Mouse (Mus musculus): ENCODE measurements around the gene Gm5475.
A peak's percentile ranks its signal among the peaks of the same experiment; 100 is the strongest.
"Not testable (repeated sequence)": the region's sequence is repeated elsewhere in the genome, so short reads cannot be mapped to it uniquely, and the experiment has no call there.

Gm5475 gene

DNA sequence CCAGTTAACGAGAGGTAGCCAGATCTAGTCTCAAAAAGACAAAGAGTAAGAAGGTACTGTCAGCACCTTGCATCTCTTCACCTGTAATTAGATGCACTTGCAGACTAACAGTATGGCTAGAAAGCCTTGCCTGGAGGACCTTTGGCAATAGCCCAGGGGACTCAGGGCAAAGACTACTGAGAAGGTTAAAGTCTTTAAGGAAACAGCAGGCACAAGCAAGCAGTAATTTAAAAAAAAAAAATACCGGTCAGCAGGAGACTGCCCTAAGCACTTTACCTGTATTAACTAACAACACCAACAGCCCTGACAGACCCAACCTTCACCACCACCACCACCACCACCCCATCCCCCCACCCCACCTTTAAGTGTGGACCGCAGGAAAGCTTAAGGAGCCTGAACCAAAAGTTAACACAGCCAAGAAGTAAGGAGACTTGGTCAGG lies at the start of gene Gm5475:
Gm5475 (plus strand) TSS at position 390 of the 440 bp plus-strand sequence.
- not testable (repeated sequence) for DNase-seq

DNA sequence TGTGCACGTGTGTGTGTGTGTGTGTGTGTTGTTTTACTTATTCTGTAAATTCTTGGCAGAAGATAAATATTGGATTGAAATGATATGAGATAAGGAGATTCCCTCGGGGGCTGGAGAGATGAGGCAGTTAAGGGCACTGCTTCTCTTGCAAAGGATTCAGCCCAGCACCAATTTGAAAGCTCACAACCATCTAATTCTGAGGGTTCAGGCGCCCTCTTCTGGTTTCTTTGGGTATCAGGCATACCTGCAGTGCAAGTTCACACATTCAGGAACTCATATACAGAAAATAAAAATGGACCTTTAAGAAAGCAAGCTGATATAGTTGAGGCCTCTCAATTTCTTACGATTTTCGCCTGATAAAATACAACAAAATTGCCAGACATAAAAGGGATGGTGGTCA lies 46.9 kb upstream of the Gm5475 start:
- DNase-seq, result peak; percentile 56

DNA sequence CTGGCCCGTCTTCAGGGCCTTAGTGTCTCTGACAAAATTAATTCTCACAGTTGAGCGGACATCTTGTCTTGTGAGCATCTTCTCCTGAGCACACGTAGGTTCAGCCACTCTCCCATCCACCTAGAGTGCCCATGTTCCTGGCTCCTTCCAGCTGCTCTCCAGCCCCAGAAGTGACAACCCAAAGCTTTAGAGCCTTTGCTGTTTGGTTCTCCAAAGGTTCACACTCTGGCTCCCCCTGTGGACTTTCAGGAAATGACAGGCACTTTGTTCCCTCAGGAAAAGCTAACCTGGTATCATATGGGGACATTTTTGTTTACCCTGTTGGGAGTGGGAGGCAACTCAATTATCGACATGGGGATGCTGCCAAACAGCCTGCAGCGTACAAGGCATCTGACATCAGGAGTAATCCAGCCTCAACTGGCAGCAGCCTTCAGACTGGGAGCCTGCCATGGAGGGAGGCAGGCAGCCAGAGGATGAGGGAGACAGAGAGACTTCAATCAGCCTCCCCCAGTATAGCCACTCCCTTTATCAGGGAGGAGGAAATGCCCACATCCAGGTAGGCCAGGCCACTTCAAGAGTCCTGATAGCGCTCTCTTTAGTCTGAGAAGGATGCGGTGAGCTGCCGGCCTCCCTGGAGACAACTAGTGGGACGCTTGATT lies 44.0 kb upstream of the Gm5475 start:
- DNase-seq, result not testable (repeated sequence)

DNA sequence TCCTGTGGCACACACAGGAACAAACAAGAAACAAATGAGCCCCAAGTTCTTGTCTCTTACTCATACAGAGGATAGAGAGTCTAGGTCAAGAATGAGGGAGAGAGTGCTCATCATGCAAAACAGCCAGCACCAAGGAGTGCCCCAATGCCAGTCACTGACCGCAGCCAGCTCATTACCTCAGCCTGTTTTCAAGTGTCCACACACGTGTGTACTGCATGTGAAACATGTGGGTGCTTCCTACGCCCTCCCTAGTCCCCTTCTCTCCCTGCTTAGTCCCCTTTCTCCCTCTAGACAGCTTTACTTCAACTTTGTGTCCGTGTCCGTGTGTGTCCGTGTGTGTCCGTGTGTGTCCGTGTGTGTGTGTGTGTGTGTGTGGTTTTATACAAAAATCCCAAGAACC lies 42.3 kb upstream of the Gm5475 start:
- DNase-seq, result no peak

DNA sequence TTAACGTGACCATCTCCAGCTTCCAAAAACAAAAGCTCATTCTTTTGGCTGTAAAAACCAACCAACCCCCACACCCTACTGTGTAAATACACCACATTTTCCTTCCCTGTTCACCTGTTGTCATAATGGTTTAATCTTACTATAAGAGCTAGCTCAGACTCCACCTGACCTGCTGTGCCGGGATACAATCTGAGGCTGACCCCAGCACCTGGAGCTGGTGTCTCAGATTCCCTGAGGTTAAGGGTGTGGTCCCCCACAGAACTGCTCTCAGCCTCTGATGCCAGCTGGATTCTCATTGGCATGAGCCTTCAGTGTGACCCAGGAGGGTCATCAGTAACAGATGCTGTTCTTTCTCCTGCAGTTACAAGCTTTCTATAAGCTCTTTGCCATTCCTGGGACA lies 41.8 kb upstream of the Gm5475 start:
- DNase-seq, result no peak

DNA sequence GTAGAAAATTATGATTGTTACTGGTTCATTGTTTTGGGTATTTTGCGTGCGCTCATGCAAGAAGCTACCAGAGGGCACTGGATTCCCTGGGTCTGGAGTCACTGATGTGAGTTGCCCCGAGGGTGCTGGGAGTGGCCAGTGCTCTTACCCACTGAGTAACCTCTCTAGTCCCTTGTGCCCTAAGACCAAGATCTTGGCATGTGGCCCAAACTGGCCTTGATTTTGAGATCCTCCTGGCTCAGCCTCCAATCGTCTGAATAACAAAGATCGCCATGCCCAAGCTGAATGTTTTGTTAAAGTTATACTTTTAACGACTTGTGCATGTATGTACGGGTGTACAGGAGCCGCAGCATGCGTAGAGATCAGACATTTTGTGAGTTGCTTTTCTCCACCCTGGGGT lies 36.2 kb upstream of the Gm5475 start:
- DNase-seq, result no peak

DNA sequence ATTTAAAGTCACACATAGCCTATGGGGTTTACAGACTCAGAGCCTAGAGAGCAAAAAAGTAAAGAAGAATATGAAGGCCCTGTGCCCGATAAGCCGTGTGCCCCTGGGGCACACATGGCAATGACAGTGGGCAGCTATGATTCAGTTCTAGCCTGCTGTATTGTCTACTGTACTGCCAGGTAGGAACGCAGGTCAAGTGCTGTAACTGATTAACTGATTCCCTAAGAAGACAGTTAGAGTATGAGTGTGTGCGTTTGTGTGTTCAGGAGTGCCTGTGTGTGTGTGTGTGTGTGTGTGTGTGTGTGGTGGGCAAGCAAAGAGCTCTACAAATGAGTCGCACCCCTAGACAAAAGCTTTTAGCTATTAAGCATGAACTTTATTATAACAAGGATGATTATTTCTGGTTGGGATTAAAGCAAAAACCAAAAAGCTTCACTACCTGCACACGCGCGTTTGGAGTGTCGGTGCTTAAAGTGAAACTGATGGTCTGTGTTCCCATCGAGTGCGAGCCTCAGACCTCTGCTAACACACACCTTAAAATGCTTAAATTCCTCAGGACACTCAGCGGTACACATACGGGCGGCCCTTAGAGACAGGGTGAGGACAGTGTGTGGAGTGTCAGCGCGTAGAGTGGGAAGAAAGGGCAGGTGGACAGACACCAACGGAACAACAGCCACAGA lies 34.3 kb upstream of the Gm5475 start:
- no peak for DNase-seq

DNA sequence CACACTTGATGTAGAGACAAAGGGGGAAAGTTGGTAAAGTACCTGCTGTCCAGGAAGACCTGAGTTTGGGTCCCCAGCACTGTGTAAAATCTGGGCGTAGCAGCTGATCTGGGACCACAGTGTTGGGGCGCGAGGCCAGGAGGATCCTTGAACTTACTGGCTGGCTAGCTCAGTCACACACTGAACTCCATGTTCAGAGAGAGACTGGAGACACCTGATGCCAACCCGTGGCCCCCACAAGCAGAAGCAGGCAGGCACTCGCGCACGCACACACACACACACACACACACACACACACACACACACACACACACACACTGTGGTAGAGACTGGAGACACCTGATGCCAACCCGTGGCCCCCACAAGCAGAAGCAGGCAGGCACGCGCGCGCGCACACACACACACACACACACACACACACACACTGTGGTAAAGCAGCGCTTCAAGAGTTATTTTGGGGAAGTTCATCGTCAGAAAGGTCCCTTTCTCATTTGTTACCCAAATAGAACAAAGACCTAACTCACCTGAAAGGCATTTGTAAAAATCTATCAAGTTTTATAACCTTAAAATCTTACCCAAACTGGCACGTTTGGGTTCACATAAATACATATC lies 33.6 kb upstream of the Gm5475 start:
- peak; percentile 47 for DNase-seq

DNA sequence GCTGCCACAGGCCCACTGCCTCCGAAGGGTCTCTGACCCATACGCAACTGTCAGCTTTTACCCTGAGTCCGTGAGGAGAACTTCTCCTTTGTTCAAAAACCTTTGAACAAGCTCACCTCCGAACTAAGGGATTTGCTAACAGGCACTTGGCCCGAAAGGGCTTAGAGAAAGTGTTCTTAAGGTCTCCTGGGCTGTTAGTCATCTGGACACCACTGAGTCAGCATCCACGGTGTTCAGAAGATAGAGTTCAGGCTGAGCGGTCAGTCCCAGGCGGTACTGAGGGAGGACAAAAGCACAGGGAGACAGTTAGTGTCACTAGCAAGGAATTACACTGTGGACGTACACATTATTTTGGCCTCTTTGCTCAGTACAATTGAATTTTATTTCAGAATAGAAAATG lies 33.1 kb upstream of the Gm5475 start:
- no peak for DNase-seq

DNA sequence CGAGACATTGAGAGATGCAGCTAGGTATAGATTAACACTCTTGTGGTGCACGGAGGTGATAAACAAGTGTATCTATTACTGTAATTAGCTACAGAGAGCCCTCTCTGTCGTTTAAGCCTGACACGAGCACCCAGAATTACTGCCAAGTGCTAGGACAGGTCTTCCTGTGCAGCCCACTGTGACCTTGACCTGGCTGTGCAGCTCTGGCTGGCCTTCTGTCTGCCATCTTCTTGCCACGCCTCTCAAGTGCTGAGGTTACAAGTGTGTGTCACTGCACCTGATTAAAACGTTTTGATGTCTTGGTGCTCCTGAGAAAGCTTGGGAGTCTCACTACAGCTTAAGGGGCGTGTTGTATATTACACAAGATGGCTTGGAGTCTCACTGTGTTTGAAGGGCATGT lies 30.9 kb upstream of the Gm5475 start:
- DNase-seq, result no peak

DNA sequence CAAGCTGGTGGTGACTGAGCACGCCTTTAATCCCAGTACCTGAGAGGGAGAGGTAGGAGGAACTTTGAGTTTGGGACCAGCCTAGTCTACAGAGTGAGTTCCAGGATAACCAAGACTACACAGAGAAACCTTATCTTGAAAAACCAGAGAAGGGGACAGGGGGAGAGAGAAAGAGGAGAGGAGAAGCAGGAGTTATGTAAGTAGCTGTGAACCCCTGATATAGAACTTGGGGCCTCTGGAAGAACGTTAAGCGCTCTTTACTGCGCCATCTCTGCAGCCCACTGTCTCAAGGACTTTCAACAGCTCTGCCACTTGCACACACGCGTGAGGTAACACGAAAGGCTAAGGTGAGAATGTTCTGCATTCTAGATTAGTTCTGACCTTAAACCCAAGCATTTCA lies 30.3 kb upstream of the Gm5475 start:
- DNase-seq, result no peak

DNA sequence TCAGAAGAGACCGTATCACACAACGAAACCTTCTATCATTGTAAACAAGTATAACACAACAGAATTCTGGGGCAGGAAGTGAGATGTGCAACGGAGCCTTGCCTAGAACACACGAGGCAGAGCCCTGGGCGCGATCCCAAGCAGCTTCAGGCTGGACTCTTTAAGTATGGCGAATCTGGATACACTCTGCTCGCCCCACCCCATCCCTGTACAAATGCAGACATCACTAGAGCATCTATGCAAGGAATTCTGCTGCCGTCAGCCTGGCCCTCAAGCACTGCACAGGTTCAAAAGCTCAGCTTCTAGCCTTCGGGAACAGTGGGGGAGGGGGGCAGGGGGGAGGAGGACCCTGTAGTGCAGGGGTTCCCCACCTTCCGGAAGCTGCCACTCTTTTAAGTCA lies 28.9 kb upstream of the Gm5475 start:
- DNase-seq, result no peak

DNA sequence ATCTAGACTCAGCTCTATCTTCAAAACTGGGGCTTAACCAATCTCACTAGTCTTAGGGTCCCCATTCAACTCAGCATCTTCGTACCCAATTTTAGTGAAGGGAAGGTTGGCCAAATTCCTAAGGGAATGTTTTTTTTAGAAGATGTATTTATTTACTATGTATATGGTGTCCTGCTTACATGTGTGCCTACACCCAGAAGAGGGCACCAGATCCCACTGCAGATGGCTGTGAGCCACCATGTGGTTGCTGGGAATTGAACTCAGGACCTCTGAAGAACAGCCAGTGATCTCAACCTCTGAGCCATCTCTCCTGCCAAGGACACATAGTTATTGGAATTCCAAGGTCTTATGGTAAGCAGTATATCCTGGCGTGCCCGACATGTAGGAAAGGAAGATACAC lies 26.4 kb upstream of the Gm5475 start:
- DNase-seq, result no peak

DNA sequence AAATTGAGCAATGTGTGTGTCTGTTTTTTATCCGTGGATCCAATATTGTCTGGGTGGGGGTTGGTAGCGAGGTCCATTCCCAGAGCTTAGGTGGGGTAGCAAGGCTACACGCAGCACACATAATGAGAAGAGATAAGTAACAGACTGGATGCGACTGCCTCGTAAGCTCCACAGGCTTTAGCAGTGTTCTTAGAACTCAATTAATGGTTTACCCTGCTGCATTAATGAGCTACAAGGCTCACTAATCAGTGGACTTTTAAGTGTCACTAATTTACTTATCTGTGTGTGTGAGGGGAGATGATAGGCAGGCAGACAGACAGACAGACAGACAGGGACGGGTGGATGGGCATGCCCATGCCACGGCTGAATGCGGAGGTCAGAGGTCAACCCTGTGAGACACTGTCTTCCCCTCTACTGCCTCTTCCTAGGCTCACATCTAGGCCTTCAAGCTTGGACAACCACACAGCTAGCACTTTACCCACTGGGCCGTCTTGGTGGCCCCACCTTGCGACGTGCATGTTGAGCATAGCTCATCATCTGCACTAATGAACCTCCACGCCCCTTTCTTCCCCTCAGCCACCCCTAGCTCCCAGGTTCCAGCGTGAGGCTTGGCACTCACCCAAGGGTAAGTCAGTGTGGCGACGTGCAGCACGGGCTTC lies 21.2 kb upstream of the Gm5475 start:
- no peak for DNase-seq

DNA sequence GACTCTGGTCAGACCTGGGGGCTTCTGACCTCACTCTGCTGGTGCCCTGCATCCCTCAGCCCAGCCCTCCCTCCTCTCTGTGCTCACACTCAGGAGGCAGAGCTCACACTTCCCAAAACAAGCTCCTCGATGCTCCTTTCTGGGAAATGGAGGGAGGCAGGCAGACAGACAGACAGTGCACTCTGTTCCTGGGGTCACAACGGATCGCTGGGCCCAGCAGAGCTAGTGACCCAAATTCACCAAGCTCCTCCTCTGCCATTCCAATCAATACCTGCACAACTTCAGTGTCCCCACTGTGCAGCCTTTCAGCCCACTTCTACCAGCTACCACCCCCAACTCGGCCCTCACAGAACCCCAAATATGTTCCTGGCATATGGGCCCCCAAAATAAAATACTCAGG lies 20.1 kb upstream of the Gm5475 start:
- no peak for DNase-seq

DNA sequence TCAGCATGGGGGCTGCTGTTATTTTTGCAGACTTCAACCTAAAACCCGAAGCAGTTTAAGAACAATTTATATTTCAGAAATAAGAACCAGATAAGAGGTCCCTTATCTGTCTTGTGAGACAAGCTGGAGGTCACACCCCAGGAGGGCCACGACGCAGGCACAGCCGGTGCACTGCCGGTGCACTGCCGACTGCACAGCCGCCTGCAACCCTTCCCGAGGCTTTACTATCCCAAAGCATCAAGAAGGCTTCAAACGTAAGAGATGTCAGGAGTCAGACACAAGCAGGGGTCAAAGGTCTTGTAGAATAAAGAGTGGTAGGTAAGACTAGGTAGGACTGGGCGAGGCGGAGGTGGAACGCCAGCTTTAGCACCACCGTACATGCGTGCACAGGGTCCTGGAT lies 19.6 kb upstream of the Gm5475 start:
- no peak for DNase-seq

DNA sequence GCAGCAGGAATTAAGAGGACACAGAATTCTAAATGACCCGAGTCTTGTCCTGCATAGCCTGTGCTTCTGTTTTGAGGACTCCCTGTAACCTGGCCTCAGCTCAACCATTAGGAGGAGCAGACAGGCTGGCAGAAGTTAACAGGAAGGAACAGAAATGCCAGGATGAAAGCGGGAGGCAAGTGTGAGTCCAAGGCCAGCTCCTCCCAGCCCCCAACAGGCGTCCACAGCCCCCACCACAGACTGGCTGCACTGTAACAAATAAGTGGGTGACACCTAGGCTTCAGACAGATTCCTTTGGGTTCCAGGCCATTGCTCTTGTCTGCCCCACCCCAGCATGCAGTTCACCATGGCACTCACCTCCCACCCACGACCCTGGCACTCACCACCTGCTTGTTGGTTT lies 19.1 kb upstream of the Gm5475 start:
- DNase-seq, result no peak

DNA sequence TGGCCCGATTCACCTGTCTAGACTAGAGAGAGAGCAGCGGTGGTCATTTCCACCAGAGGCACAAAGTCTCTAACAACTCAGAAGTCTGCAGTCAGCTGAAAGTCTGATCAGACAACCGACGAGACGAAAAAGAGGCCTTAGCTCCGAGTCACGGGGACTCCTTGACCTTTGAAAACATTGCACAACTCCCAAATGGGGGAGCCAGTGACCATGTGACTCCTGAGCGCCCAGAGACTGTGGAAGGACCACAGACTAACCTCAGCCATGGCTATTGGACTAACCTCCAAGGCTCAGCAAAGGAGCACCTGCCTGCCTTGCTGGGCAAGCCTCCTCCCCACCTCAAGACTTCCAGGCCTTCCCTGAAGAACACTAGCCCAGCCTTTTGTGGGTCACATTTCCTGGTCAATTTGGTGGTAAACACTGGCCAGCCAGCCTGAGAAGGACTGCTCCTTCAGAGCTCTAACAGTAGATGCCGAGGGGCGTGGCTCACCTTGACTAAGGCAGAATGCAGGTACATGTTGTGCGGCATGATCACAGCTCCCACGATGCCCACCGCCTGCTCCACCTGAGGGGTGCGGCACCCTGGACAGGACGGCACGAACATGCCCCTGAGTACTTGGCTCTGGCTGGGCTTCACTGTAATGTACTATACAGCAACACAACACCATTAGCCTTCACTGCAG lies 18.5 kb upstream of the Gm5475 start:
- no peak for DNase-seq

DNA sequence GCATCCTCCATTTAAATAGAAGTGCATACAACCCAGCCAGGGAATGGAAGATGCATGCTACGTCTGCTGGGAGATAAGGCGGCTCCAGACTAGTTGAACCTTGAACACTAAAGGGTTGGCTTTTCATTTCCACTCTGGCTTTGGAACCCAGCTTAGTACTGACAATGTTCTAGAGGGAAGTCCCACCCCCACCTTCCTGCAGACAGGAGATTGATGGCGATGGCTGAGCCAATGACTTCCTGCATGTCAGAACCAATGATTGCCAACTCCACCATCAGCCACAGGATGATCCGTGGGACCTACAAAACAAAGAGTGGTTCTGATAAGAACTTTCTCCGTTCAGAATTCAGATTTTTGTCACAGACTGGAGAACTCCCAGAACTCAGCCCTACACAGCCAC lies 15.9 kb upstream of the Gm5475 start:
- no peak for DNase-seq

DNA sequence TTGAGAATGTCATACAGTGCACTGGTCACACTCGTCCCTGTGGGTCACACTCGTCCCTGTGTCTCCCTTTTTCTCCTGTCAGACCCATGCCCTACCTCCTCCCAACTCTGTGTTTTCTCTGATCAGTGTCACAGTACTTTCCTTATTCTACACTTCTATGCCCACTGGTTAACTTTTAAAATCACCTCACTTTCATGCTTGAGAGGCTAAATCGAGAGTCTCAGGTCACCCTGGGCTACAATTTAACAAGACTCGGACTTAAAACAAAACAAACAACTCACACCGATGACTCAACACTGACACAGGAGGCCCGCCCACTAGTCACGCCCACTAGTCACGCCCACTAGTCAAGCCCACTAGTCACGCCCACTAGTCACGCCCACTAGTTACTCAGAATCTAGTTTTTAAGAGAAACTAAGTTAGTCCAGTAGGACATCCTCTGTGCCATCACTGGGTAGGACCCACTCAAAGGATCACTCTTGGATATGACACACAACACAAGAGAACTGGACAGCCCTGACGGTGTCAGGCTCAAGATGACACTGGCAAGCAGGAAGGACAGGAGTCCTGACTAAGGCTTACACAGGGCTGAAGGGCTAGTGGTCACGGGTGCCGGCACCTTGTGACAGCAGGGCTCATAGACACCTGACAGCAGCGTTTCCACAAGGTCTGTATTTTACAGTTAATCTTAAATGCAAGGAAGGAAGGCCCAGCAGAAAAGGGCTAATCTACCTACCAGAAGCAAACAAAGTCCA lies 10.9 kb upstream of the Gm5475 start:
- no peak for DNase-seq

DNA sequence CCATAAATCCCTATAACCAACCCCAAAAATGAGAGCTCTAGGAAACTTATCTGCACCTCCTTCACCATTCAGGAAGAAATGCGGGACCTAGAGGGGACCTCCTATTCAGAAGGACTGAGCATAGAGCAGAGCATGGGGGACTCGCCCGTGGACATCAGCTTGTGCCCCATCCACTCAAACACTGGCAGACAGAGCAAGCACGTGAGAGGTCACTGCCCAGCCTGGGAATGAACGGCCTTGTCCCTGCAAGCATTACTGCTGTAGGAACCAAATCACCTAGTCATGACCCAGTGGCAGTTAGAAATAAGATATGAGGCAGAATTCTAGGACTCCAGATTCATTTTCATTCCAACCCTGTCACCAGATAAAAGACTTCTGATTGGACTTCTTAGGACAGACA lies 10.2 kb upstream of the Gm5475 start:
- no peak for DNase-seq

DNA sequence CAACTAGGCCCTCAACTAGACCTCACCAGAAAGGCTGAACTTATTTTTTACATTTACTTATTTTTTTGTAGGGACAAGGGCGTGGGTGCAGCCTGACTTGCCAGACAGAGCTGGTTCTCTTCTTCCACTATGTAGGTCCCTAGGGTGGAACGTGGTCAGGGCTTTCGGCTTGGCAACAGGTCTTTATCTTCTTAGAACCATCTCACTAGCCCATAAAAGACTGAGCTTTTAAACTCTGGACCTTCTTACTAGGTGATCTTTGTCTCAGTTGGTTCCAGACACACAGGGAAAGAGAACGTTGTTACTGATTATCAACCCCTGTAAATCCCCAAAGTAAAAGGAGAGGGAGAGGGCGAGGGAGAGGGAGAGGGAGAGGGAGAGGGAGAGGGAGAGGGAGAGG lies 8.6 kb upstream of the Gm5475 start:
- DNase-seq, result no peak

DNA sequence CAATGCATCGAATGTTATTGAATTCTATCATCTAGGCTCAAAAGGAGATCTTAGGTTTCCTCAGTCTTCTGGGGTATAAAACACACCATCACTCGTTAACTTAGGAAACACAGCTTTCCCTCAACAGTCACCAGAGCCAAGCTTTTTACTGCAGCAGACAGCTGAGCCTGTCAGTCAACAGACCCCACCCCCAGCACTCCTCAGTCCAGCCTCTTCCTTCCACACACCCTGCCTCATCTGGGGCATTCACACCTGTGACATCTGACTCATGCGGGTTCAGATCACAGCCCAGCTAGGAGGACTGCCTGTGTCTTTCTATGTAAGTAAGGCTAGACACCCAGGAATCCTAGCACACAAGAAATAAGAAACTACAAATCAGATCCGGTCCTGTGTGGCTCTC lies 7.9 kb upstream of the Gm5475 start:
- peak; percentile 82 for DNase-seq

All from thymus, postnatal 14 days (tissue).